Mouse (Mus musculus): ENCODE measurements around the gene Crocc2. TPM values are rescaled to one million over a fixed set of nuclear protein-coding genes. Genes with fewer than 3 reads are reported as not detected.

The Crocc2 gene
- polyA plus RNA-seq, 1 experiment: not detected

DNA sequence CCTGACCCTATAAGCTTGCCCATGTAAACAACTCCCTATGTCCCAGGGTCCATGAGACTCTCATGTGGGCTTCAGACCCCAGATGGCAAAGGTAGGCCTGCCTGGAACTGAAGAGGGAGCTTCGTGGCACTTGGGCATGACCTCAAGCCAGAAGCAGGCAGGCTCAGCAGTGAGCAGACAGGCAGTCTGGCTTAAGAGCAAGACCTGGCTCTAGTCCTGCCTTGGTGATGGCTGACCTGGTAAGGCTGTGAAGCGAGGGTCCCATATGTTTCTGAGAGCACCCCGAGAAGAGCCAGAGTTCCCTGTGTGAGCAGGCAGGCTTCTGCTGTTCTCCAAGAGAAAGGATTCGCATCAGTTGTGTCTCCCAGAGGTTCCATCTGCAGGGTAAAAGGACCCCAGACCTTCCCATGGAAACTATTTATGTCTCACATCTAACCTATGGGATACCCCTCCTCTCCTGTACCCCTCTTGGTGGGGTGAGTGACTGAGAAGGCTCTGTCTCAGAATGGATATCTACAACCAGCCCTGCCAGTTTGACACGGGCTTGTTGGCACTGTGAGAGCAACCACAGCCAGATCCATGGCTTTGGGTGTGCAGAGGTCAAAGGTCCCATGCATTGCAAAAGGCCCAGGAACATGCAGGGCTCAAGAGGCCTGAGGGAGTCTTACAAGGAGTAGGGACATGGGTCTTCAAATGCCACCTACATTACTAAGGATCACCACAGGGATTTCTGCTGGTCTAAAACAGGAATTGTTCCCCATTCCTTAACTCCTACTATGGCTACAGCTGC is 57.4 kb downstream of the Crocc2 start:
- Histone ChIP-seq H3K27ac (ENCODE audit: insufficient read depth, low read depth, low read length) (no peak overlapping the region), H3K4me3 (ENCODE audit: insufficient read depth, low read length) (no peak overlapping the region), H3K4me1 (ENCODE audit: control insufficient read depth, insufficient read depth, low read length) (no peaks in the 10 kb centered on the region)
- TF ChIP-seq POLR2A (IDR thresholded peaks at IDR 0.05; ENCODE audit: borderline replicate concordance, low read depth, low read length) (no peak), CTCF (IDR thresholded peaks at IDR 0.05; ENCODE audit: low read depth, low read length) (no peak)

DNA sequence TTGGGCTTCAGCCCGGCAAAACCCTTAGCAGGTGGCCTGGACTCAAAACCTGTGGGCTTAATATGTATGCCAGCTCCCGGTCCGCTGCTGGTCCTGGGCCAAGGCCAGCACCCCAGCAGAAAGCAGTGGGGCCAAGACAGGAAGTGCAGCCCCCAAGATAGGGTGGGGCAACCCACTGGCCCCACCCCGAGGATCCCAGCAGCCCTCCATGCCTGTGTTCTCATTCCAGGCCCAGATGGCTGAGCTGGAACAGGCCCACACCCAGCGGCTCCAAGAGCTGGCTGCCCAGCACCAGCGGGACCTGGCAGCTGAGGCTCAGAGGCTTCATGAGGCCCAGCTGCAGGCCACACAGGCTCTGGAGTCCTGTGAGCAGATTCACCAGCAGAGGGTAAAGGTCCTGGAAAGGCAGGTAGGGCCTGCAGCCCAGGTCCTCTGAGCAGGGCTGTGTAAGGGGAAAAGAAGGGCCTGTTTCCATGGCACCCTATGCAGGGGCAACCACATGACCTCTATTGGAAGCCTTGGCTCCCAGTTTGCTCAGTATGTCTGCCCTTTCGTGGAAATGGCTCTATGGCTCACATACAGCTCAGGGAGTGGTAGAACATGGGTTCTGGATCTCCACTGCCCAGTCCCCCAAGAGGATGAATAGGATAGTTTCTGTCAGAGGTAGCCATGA is 58.9 kb downstream of the Crocc2 start:
- H3K4me3 ChIP-seq (ENCODE audit: insufficient read depth, low read length): no peak overlapping the region
- TF ChIP-seq CTCF (IDR thresholded peaks at IDR 0.05; ENCODE audit: low read depth, low read length): no peak
- TF ChIP-seq POLR2A (IDR thresholded peaks at IDR 0.05; ENCODE audit: borderline replicate concordance, low read depth, low read length): no peak
- H3K4me1 ChIP-seq (ENCODE audit: control insufficient read depth, insufficient read depth, low read length): no peaks in the 10 kb centered on the region
- H3K27ac ChIP-seq (ENCODE audit: insufficient read depth, low read depth, low read length): no peak overlapping the region

DNA sequence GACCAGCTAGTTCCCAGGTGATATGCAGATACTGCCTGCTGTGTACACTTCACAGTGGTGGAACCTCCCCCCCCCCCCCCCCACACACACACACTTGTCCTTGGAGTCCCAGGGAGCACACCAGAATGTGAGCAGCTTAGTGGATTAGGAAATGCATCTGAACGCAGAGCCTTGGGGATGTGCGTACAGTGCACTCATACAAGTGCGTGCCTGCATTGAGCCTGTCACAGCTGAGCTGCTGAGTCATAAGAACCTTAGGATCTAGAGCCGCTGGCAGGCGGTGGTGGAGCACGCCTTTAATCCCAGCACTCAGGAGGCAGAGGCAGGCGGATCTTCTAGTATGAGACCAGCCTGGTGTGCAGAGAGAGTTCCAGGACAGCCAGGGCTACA is 59.4 kb downstream of the Crocc2 start:
- Histone ChIP-seq H3K27ac (ENCODE audit: insufficient read depth, low read depth, low read length) (no peak overlapping the region), H3K4me3 (ENCODE audit: insufficient read depth, low read length) (no peak overlapping the region), H3K4me1 (ENCODE audit: control insufficient read depth, insufficient read depth, low read length) (no peaks in the 10 kb centered on the region)
- TF ChIP-seq CTCF (IDR thresholded peaks at IDR 0.05; ENCODE audit: low read depth, low read length) (no peak), POLR2A (IDR thresholded peaks at IDR 0.05; ENCODE audit: borderline replicate concordance, low read depth, low read length) (no peak)

DNA sequence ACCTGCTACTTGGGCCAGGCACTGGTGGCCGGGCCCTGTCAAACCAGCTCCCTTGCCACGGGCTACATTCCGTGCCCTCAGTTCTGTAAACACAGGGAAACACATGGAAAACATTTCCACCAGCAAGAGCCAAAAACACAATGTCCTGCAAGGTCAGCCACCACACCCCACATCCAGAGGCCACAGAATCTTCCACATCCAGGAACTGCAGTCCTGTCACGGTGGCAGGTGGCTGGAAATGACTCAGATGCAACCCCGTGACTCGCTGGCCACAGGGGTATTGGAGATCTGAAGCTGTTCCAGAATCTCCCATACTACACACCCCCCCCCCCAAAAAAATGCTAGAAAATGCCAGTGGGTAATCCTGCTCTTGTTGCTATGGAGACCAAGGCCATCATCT is 60.7 kb downstream of the Crocc2 start:
- H3K4me1 ChIP-seq (ENCODE audit: control insufficient read depth, insufficient read depth, low read length): no peaks in the 10 kb centered on the region
- H3K4me3 ChIP-seq (ENCODE audit: insufficient read depth, low read length): no peak overlapping the region
- no peak overlapping the region for H3K27ac ChIP-seq (ENCODE audit: insufficient read depth, low read depth, low read length)
- TF ChIP-seq POLR2A (IDR thresholded peaks at IDR 0.05; ENCODE audit: borderline replicate concordance, low read depth, low read length) (no peak), CTCF (IDR thresholded peaks at IDR 0.05; ENCODE audit: low read depth, low read length) (no peak)

DNA sequence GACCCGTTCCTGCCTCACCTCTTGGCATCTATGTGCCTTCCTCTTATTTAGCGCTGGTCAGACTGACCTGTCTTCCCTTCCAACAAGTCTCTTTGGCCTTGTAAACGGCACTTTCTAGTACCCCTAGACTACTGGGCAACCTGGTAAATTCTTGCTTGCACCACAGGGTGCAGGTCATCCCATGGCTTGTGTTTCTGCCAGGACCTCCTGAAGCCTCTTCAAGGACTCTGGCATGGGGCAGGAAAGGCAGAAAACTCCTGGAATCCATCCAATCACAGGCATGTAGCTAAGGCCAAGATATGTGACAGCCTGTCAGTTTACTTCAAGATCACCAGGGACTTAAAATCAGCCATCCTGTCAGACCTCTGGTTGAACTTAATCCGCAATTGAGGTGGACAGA is 61.1 kb downstream of the Crocc2 start:
- Histone ChIP-seq H3K27ac (ENCODE audit: insufficient read depth, low read depth, low read length) (no peak overlapping the region), H3K4me3 (ENCODE audit: insufficient read depth, low read length) (no peak overlapping the region), H3K4me1 (ENCODE audit: control insufficient read depth, insufficient read depth, low read length) (no peaks in the 10 kb centered on the region)
- TF ChIP-seq POLR2A (IDR thresholded peaks at IDR 0.05; ENCODE audit: borderline replicate concordance, low read depth, low read length) (no peak), CTCF (IDR thresholded peaks at IDR 0.05; ENCODE audit: low read depth, low read length) (no peak)

DNA sequence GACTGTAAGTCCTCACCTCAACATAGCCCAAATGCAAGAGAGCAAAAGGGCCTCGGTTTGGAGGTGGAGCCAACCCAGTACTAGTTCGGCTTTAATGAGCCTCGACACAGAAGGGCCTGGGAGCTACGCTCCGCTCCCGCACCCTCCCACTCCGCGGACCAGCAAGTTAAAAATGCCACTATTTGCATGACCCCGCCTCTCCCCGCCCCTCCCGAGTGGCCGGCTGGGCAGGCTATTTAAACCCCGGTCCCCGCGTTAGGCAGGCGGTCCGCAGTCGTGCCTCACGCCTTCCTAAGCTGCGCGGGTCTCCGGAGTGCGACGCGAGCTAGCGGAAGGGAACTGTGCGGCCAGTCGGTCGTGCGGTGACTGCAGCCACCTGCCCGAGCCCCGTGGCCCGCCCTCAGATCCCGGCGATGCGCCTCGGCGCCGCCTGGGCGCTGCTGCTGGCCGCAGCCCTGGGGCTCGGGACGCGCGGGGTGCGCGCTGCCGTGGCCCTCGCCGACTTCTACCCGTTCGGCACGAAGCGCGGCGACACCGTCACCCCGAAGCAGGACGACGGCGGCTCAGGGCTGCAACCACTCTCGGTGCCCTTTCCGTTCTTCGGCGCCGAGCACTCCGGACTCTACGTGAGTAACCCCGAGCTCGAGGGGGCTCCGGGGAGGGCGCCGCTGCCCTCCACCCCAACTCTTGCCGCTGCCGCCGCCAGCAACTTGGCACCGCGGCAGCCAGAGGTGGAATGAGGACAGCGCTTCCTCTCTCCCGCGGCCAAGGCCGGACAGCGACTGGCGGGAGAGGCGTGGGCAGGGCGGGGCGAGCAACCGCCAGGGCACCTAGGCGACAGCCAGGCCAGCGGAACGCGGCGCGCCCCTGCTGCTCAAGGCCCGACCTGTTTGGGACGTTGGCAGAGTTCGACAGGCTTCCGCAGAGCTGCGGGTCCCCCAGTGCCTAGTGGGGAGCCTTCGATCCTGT is 67.3 kb downstream of the Crocc2 start, which contains the start of gene Sned1:
Gene Sned1, plus strand, starts transcription at position 266 of the 969 bp plus-strand sequence.
- H3K27ac ChIP-seq (ENCODE audit: insufficient read depth, low read depth, low read length): no peak within 1 kb of the TSS
- peak within 1 kb of the TSS; percentile 58 for H3K4me3 ChIP-seq (ENCODE audit: insufficient read depth, low read length)
- TF ChIP-seq POLR2A (IDR thresholded peaks at IDR 0.05; ENCODE audit: borderline replicate concordance, low read depth, low read length) (no peak), CTCF (IDR thresholded peaks at IDR 0.05; ENCODE audit: low read depth, low read length) (no peak)
- no peaks in the 10 kb centered on the region for H3K4me1 ChIP-seq (ENCODE audit: control insufficient read depth, insufficient read depth, low read length)

DNA sequence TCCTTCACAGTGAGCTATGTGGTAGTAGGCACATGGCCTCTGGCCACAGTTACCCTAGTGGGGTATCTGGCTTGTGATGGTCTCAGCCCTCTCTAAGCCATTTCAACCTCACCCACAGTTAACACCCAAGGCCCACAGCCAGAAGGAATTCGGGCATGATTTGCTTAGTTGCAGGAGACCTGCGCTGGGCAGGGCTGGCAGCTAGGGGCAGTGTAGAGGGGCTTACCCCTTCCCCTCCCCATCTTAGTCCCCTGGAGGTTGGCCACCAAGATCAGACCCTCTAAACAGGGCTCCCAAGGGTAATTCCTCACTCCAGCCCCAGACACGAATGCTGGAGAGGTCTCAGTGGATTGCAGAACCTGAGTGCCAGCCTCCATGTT is 68.0 kb downstream of the Crocc2 start:
- TF ChIP-seq CTCF (IDR thresholded peaks at IDR 0.05; ENCODE audit: low read depth, low read length) (no peak), POLR2A (IDR thresholded peaks at IDR 0.05; ENCODE audit: borderline replicate concordance, low read depth, low read length) (no peak)
- no peak overlapping the region for H3K27ac ChIP-seq (ENCODE audit: insufficient read depth, low read depth, low read length)
- peak overlapping the region; percentile 58 for H3K4me3 ChIP-seq (ENCODE audit: insufficient read depth, low read length)
- H3K4me1 ChIP-seq (ENCODE audit: control insufficient read depth, insufficient read depth, low read length): no peaks in the 10 kb centered on the region

DNA sequence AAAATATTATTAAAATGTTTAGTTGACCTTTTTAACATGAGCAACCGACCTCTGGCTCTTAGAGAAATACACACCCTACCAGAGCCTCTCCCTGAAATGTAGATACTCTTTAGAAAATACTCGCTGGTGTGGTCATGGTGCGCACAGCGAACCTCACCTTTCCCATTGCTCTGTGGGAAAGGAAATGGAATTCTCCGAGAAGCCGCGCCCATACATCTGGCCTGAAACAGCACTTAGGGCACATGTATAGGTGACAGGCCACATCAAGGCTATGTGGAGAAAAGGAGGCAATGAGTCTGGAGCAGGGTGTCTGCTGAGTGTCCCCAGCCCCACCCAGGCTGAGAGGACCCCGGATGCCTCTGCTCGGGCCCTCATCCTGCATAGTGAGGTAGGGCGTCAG is 69.2 kb downstream of the Crocc2 start:
- TF ChIP-seq CTCF (IDR thresholded peaks at IDR 0.05; ENCODE audit: low read depth, low read length): no peak
- TF ChIP-seq POLR2A (IDR thresholded peaks at IDR 0.05; ENCODE audit: borderline replicate concordance, low read depth, low read length): no peak
- H3K4me3 ChIP-seq (ENCODE audit: insufficient read depth, low read length): no peak overlapping the region
- no peak overlapping the region for H3K27ac ChIP-seq (ENCODE audit: insufficient read depth, low read depth, low read length)
- H3K4me1 ChIP-seq (ENCODE audit: control insufficient read depth, insufficient read depth, low read length): no peaks in the 10 kb centered on the region

DNA sequence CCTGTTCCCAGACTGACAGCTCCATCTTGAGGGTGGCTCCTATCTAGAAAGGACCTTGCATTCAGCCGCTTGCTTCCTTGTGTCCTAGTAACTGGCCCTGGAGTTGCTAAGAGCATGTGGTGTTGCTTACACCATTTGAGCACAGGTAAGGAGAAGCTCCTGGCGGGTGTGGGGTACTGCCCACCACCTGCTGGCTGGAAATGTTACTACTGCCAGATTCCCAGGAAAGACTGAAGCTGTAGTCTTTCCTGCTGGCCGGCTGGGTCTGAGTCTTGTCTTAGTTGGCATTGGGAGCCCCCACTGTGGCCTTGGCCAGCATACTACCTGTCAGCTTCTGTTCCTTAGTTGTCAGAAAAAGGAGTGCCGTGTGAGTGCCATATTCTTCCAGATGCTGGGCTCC is 69.7 kb downstream of the Crocc2 start:
- Histone ChIP-seq H3K27ac (ENCODE audit: insufficient read depth, low read depth, low read length) (no peak overlapping the region), H3K4me3 (ENCODE audit: insufficient read depth, low read length) (no peak overlapping the region), H3K4me1 (ENCODE audit: control insufficient read depth, insufficient read depth, low read length) (no peaks in the 10 kb centered on the region)
- TF ChIP-seq CTCF (IDR thresholded peaks at IDR 0.05; ENCODE audit: low read depth, low read length) (no peak), POLR2A (IDR thresholded peaks at IDR 0.05; ENCODE audit: borderline replicate concordance, low read depth, low read length) (no peak)
